Mouse (Mus musculus): Measurements from ENCODE around the gene Hist2h2be.
A peak's percentile ranks its signal among the peaks of the same experiment; 100 is the strongest.

The Hist2h2be gene

GRCm38 (mm10) chr3:96262216-96262875 is 41.4 kb downstream of the Hist2h2be start:
- peak; percentile 61 for DNase-seq (ENCODE audit: low read depth, low spot score)

DNA sequence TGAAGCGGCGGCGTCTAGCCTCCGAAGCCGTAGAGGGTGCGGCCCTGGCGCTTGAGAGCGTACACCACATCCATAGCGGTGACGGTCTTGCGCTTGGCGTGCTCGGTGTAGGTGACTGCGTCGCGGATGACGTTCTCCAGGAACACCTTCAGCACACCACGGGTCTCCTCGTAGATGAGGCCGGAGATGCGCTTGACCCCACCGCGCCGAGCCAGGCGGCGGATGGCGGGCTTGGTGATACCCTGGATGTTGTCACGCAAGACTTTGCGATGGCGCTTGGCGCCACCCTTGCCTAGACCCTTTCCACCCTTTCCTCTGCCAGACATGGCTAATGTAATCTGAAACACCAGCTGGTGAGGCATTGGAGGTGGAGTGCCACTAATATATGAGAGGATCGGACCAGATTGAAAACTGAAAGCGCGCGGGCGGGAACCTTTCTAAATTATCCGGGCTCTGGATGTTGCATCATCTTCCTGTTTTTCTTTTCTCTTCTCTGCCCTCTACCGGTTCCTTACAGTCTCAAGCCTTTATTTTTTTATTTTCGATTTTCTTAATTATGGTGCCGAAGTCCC is 42.1 kb downstream of the Hist2h2be start, which contains the start of gene Hist2h4:
Hist2h4 (minus strand) TSS at position 333 of the 572 bp plus-strand sequence.
- peak; percentile 79 for DNase-seq (ENCODE audit: low read depth, low spot score)

- no peak for DNase-seq (ENCODE audit: low read depth, low spot score)
These were observed 42.9 kb downstream of the Hist2h2be start for GRCm38 (mm10) chr3:96263558-96264403.

DNA sequence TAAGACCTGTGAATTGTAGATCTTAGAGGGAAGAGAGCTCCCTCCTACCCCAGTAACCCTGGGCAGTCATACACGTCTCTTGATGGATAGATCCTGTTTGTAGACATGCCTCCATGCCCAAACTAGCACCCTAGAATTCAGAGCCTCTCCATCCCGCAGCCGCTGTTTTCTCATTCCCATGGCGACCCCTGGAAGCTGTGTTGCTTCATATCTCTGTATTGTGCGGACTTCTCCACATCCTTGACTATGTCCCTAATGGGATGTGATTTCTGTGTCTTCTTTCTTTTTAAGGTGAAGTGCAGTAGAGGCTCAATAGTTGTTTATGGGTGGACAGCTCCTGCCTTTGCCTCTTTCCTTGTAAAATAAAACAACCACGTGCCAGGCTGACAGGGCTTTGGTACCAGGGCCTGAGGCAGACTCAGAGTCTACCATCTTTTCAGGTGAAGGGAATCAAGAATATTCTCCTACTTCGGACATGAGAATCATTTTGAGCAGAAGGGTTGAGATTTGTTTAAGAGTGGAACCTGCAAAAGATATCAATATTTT is 43.6 kb downstream of the Hist2h2be start:
- DNase-seq (ENCODE audit: low read depth, low spot score) = no peak

DNA sequence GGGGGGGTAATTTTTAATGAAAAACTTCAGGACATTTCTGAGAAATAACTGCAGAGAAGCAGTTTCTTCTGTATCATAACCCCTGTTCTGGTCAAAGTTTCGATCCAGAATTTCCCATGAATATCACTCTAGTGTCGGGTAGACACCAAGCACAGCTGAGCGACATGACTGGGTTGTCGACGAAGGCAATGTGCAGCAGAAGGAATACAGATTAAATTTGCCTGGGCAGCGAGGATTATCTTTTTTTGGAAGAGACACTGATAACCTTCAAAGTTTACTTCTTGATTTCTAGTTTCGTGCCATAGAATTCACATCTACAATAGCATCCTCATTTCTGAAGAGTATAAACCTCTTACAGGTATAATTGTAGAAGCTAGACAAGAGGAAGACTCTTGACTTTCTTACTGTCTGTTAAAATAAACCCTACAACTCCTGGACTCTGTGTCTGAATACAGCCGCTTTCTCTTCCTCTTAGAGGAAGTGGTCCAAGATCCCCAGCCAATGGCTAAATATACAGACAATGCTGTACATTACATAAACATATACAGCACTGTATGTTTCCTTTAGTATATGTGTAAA is 45.3 kb downstream of the Hist2h2be start:
- no peak for DNase-seq (ENCODE audit: low read depth, low spot score)

DNA sequence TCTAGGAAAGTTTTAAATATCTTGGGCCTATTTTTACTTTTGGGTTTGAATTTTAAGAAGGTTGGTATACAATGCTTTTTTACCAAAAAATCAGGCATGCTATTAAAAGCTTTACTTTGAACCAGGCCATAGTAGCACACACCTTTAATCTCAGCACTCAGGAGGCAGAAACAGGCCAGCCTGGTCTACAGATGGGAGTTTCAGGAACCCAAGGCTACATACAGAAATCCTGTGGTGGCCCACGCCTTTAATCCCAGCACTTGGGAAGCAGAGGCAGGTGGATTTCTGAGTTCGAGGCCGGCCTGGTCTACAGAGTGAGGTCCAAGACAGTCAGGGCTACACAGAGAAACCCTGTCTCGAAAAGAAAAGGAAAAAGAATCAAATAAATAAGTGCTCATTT is 46.6 kb downstream of the Hist2h2be start:
- DNase-seq (ENCODE audit: low read depth, low spot score) = no peak

- DNase-seq (ENCODE audit: low read depth, low spot score) = peak; percentile 62
These were observed 47.3 kb downstream of the Hist2h2be start, which contains the start of gene Hist2h3b for GRCm38 (mm10) chr3:96268051-96268775. Gene Hist2h3b, plus strand, starts transcription at chr3:96268654.

GRCm38 (mm10) chr3:96268776-96269378 is 48.0 kb downstream of the Hist2h2be start:
- peak; percentile 36 for DNase-seq (ENCODE audit: low read depth, low spot score)

- DNase-seq (ENCODE audit: low read depth, low spot score) = peak; percentile 93
These were observed 48.9 kb downstream of the Hist2h2be start, which contains the start of gene Hist2h2bb for GRCm38 (mm10) chr3:96269511-96270474. Gene Hist2h2bb, plus strand, starts transcription at chr3:96269752.
